Mouse (Mus musculus): Measurements from ENCODE around the gene Usp7.
A peak's percentile ranks its signal among the peaks of the same experiment; 100 is the strongest.
"Not testable (repeated sequence)": the region's sequence is repeated elsewhere in the genome, so short reads cannot be mapped to it uniquely, and the experiment has no call there.

The Usp7 gene

DNA sequence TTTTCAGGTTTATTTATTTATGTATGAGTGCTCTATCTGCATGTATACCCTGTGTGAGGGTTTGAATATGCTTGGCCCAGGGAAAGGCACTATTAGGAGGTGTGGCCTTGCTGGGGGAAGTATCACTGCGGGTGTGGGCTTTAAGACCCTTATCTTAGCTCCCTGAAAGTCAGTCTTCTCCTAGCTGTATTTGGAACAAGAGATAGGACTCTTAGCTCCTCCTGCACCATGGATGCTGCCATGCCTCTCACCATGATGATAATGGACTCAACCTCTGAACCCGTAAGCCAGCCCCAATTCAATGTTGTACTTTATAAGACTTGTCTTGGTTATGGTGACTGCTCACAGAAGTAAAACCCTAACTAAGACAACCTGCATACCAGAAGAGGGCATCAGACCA is 39.8 kb downstream of the Usp7 start:
- DNase-seq (ENCODE audit: low read depth, low spot score) = no peak

DNA sequence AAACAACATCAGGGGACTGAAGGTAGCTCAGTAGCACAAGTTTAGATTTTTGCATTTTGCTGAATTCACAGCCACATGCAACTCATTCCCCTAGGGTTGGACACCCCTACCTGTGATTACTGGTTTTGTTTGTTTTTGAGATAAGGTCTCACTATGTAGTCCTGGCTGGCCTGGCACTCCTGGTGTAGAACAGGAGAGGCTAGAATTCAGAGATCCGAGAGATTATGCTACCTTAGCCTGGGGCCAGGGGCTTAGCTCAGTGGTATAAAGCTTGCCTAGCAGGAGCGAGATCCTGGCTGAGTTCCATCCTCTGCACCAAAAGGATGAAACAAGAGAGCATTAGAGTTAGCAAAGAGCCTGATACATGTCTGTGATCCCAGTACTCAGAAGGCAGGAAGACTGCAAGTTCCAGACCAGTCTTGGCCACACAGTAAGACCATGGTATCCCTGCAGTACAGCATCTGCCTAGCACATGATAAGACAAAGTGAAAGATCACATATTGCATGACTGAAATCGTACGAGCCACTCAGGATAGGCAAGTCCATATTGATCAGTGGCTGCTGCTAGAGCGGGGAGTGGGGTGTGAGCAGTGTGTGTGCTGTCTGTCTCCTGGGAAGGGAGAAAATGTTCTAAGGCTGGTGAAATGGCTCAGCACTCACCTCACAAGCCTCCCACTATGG is 40.4 kb downstream of the Usp7 start:
- DNase-seq (ENCODE audit: low read depth, low spot score) = no peak

DNA sequence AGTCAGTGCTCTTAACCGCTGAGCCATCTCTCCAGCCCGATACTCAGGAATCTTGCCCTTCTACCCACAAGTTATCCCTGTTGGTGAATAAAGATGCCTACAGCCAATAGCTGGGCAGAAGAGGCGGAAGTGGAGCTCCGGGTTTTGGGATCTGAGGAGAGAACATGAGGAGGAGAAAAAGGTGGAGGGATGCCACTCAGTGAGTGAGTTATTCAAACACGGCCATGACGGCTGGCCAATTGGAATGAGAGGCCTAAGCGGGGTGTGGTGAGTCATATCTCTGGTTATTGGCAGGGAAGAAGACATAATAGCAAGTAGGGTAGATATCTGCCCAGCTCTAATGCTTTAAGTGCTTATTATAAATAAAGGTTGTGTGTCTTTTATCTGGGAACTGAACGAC is 43.2 kb downstream of the Usp7 start:
- no peak for DNase-seq (ENCODE audit: low read depth, low spot score)

DNA sequence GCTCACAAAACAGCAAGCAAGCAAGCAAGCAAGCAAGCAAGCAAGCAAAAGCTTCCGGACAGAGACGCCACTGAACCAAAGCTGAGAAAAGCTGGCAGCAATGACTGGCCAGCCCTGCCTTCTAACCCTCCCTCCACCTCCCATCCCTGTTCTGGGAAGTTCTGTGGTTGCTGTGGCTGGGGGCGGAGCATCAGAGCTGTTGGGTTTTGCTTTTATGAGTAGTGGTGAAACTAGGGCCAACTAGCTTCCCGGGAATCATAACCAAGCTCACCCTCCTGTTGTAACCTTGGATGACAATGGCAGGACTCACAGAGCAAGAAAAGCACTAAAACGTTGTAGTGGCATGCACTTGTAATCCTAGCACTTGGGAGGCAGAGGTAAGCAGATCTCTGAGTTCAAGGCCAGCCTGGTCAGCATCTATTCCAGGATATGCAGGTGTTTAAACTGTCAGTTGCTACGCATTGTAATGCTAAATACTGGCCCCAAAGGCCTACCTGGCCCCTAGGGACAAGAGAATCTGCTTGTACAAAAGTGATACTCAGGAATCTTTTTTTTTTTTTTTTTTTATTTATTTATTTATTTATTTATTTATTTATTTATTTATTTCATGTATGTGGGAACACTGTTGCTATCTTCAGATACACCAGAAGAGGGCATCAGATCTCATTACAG is 43.8 kb downstream of the Usp7 start:
- DNase-seq (ENCODE audit: low read depth, low spot score) = peak; percentile 71

DNA sequence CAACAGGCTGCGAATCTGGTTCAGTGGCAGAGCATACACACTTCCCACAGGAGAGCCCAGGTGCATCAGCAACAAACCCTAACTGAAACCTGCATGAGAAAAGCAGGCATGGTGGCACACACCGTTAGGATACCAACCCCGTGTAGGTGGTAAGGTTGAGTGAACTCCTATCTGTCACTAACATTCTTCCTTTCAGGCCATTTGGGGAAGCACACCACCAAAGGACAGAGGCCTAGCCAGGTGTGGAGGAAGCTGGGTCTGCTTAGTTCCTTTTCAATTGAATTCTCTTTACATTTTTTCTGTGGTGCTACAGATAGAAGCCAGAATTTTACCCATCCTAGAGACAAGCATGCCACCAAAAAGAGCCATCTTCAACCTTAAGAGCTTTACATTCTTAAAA is 44.3 kb downstream of the Usp7 start:
- DNase-seq (ENCODE audit: low read depth, low spot score) = no peak

DNA sequence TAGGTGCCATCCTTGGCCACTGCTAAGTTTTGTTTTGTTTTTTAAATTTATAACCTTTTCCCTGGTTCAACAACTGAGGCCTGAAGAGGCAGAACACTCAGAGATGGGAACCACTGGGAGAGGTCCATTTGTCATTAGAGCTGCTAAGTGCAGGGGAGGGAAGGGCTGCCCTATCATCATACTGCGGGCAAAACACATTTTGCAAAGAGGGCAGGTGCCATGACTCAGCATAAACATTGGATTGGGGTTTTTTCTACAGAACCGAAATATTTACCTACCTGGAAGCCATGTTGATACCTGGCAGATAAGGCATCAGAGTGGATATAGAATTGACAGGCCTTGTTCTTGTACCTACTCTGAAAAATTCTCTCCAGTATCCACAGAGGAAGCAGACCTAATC is 45.6 kb downstream of the Usp7 start:
- no peak for DNase-seq (ENCODE audit: low read depth, low spot score)

DNA sequence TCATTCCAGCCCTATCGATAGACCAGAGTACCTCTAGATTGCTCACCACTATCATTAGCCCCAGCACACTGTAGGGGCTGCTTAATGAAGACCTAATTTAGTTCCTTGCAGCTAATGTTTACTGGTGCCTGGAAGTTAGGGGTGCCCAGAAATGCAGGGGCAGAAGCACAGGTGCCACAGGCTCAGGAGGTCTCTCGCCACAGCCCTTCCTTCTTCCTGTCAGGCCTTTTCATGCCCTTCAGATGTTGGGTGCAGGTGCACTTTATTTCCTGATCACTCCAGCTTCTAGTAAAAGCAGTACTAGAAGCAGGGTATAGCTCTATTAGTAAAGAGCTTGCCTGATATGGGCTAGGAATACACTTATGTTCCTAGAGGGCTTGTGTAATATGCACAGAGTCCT is 46.4 kb downstream of the Usp7 start:
- no peak for DNase-seq (ENCODE audit: low read depth, low spot score)

DNA sequence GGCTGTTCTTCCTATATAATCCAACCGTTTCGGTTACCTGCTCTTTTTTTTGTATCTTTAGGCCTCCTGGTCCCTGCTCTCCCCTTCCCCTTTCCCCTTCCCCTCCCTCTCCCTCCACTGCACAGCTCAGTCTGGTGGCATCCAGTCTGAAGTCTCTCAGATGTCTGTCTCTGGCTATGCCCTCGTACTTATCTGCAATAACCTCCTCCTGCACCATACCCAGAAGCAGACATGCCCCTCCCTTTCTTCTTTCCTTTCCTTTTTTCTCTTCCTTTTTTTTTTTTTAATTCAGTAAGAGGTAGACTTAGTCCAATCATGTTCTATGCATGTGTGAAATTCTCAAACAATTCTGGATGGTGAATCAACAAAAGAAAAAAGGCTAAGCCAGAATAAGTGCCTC is 48.1 kb downstream of the Usp7 start:
- no peak for DNase-seq (ENCODE audit: low read depth, low spot score)

DNA sequence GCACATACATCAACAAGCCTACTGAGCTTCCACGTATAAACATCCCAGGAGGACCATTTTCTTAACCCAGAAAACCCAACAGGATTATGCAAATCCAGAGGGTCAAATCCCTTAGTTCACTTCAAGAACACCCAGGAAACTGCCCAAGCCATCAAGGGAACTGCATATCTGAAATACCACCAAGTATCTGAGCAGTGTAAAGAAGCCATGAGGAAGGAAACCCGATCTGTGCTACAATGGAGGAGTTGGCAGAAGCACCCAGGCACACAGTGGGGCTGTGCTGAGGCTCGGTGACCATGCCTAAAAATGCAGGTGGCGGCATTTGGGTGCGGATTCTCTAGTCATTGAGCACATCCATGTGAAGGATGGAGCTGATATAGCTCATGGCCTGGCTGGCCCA is 50.4 kb downstream of the Usp7 start:
- DNase-seq (ENCODE audit: low read depth, low spot score) = no peak

DNA sequence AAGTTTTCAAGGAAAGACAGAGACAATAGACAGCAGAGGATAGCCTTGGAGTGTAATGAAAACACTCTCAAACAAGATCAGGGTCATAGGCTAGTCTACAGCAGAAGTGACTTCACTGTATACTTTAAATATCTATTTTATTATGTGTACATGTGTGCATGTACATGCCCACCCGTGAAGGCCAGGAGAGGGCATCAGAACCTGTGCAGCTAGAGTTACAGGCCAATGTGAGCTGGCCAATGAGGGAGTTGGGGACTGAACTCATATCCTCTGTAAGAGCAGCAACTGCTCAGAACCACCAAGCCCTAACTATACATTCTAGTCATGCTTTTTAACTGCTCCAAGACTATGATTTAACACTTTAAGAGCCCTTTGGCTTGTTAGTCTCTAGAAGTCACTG is 51.0 kb downstream of the Usp7 start:
- no peak for DNase-seq (ENCODE audit: low read depth, low spot score)

DNA sequence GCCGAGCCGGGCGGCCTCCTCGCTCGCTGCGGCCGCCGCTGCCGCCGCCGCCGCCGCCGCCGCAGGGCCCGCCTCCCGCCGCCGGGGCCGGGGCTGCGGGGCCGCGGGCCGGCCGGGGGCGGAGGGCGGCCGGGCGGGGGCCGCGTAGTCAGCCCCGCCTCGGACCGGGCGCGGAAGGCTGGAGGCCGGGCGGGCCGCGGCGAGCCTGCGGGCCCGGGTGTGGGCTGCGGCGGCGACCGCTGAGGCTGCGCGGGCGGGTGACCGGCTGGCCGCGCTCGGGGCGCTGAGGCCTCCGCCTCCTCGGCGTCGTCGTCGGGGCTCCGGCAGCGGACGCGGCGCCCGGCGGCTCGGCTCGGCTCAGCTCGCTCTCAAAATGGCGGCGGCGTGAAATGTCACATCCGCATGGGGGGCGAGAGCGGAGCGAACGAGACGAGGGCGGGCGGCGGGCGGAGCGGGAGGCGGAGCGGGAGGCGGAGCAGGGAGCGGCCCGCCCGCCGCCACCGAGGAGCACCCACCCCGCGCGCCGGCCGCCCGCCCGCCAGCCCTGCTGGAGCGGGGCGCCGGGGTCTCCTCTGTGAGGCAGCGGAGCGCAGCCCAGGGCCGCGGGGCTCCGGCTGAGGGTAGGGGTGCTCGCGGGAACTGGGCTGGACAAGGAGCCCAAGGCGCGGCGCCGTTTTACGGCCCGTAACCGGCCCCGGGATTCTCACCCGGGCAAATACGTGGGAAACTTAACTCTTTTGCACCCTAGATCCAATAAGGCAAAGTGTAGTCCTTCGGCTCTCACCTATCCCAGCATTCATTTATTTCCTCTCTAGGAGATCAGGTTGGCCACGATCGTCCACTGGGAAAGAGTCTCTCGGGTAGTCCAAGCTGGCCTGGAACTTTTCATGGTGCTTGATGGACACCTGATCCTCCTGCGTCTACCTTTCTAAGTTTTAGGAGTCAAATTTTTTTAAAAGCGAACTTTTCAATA is 53.3 kb downstream of the Usp7 start:
- peak; percentile 66 for DNase-seq (ENCODE audit: low read depth, low spot score)

DNA sequence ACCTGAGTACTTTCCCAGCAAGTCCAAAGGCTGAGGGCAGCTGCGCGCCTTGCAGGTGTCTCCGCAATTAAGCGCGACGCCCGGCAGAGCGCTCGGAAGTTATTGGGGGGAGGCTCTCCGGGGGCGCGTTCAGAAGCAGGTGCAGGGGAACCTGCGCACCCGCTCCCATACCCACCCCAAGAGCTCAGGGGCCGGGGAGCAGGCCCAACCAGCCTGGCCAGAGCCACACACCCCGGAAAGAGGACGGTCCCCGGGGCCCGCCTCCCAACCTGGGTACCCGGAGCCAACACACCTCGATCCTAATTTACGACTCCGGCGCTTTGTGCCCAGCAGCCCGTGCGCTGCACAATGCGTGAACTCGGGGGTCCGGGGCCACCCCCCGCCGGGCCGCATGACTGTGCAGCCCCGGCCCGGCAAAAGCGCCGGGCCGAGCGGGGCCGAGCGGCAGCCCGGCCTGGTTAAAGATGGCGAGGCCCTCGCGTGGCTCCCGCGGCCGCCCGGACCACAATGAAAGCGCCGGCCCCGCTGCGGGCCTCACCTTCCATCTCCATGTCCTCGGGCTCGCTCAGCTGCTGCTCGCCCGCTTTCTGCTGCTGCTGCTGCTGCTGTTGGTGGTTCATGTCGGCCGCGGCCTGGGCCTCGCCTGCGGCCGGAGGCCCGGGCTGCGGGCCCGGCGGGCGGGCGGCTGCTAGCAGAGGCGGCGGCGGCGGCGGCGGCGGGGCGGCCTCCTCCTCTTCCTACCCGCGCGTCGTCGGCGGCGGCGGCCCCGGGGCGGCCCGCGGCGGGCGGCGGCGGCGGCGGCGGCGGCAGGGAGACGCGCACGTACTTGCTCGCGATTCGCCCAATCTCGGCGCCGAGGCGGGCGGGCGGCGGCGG is 54.2 kb downstream of the Usp7 start:
- DNase-seq (ENCODE audit: low read depth, low spot score) = no peak

DNA sequence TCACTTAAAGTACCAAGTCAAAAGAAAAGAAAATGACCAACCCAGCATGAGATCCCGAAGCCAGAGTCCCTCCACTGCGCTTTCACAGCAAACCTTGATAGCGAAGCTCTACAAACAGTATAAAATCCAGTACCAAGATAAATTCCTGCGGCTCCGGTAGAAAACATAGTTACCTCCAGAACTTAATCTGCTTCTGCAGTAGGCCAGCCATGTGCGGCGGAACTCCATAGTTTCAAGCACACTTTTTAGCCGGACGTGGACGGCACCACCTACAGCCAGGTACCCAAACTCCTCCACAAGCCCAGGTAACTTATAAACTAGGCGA is 54.8 kb downstream of the Usp7 start:
- DNase-seq (ENCODE audit: low read depth, low spot score) = no peak

DNA sequence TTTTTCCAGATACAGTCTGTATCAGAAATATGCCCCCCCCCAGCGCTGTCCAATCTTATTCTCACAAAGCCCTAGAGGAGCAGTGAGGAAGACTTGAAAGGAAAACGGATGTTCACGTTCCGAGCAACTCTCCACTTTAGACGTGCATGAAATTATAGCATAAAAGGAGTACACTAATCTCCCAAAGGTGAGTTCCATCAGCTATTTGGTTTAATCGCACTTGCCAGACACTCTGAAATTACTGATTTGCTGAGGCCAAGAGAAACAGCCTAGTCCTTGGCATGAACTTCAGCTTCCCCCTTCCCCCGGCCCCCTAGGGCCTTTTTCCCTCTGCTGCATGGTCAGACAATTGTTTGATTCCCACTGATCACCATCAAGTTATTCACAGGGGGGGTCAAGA is 55.4 kb downstream of the Usp7 start:
- DNase-seq (ENCODE audit: low read depth, low spot score) = no peak

DNA sequence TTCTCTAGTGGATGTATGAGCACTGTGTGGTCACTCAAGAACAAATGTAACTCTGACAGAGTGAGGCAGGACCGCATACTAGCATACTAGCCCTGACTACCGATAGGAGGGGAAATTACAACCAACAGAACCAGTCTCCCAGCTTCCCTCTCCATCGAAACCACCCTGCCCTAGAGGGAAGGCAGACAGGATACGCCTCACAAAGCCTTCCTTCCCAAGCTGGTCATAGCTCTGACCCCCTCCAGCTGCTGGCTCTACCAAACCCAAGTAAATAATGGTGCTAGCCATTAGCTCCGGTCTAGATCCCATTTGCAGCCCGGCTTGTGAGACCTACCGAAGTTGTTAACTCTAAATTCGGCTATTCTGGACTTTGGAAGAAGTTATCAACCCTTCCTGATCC is 56.1 kb downstream of the Usp7 start:
- DNase-seq (ENCODE audit: low read depth, low spot score) = no peak

DNA sequence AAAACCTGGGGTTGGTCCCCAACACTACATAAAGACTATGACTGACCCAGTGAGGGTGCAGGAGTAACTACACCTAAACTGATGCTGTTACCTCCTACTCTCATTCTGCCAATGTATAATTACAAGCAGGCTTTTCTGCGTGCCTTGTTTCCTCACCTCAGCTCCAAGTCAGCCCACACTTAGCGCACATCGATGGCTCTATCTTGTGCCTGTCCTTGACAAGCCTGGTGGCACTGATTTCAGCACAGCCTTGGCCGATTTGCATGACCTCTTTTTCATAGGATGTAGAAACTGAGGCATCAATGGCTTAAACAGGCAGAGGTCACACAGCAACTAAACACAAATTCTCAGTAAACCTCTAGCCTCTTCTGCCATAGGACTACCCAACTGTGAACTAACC is 57.4 kb downstream of the Usp7 start:
- no peak for DNase-seq (ENCODE audit: low read depth, low spot score)

DNA sequence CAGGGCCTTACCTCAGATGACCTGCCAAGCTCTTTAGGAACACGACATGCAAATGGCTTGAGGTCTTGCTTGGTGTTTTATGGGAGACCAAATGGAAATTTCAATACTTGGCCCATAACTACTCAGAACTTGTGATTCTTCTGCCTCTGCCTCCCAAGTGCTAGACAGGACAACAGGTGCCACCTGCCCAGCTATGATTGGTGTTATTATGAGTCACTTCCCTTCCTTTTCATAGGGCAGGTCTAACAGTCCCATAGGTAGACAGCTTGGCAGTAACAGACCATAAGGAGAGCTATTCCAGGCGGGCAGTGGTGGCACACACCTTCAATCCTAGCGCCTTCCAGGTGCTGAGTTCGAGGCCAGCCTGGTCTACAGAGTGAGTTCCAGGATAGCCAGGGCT is 58.5 kb downstream of the Usp7 start:
- DNase-seq (ENCODE audit: low read depth, low spot score) = no peak

DNA sequence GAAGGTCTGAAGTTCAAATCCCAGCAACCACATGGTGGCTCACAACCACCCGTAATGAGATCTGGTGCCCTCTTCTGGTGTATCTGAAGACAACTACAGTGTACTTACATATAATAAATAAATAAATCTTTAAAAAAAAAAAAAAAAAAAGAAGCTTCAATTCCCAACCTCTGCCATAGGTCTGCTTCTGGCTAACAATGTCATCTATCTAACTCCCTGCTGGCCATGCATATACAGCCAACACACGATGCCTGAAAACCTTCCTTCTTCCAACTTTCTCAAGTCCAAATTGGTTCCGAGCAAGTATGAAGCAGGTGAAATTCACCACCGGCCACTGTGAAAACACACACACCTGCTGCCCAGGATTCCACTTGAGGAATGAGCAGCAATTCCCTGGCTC is 59.7 kb downstream of the Usp7 start:
- not testable (repeated sequence) for DNase-seq (ENCODE audit: low read depth, low spot score)

DNA sequence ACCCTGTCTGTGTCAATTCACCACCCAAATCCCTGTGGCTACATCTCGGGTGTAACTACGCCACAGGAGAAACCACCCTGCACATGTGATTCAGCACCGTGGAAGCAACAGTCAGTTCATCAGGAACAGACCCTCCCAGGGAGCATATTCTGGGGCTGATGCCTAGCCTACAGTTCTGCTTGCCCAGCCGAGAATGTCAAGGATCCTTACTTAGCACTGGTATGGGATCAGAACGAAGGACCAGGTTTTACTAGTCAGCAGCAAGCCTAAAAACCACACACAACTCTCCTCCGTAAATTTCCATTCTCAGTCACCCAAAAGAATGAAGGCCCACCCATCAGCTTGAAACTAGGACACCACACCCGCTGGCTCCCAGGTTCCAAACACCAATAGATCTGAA is 60.5 kb downstream of the Usp7 start:
- DNase-seq (ENCODE audit: low read depth, low spot score) = no peak

DNA sequence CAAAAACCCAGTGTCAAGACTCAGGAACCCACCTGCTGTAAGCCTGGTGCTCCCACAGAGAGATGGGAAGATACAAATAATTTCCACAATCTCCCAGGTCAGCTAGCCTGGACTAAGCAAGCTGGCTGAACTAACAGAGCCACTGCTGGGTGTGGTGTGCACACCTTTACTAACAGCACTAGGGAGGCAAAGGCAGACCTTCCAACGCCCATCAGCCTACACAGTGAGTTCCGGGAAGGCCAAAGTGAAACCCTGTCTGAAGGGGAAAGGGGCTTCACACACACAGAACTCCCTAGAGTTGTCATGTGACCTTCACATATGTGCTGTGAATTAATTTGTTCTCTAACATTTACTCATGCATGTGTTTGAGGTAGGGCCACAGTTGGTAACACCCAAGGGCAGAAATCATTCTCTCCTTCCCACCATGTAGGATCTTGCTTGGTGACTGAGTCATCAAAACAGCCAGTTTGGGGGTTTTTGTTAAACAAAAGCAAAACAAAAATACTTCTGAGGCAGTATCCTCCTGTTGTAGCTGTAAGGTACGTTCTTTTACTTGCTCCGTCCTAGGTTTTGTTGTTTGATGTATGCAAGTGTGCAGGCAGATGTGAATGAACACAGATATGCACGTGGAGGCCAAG is 63.9 kb downstream of the Usp7 start:
- peak; percentile 52 for DNase-seq (ENCODE audit: low read depth, low spot score)

DNA sequence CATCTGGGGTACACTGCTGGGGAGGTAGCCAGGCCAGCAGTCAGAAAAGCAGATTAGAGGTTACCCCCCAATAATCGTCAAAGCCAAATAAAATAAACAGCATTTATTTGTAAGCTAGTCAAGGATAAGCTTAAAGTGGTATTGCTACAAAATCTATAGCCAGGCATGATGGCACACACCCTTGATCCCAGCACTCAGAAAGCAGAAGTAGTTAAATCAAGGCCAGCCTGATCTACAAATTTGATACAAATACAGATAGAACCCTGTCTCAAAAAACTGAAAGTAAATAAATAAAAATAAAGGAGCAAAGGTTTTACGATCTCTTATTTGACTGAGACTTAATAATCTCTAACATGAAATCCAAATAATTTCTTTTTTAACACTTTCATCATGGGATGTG is 66.3 kb downstream of the Usp7 start:
- no peak for DNase-seq (ENCODE audit: low read depth, low spot score)

Data from ES-CJ7 (cell line).